Mouse (Mus musculus) heart, embryonic 16.5 days (tissue): ENCODE measurements around the gene Gm4985. TPM values are rescaled to one million over a fixed set of nuclear protein-coding genes. Genes with fewer than 3 reads are reported as not detected.
"Not testable (repeated sequence)": the region's sequence is repeated elsewhere in the genome, so short reads cannot be mapped to it uniquely, and the experiment has no call there.

Experiments
- ATAC-seq: fragments of 200-750 bp; cut with Nextera tagmentation; replicated peaks from 2 replicates; pipeline ENCODE4 v1.8.0; 2017; ENCODE audit warnings: moderate number of reproducible peaks; ENCODE audit not compliant: insufficient read depth, low FRiP score; ENCODE audit errors: extremely low read depth
- H3K27ac ChIP-seq: fragments of 300-500 bp; sonication (generic); 2 replicates; pipeline ENCODE4 v1.5.1; 2014; ENCODE audit warnings: mild to moderate bottlenecking, low read length, control low read depth, moderate library complexity
- H3K27me3 ChIP-seq: fragments of 300-500 bp; sonication (generic); 2 replicates; pipeline ENCODE4 v1.6.1; 2014; ENCODE audit warnings: low read length, mixed read lengths; ENCODE audit not compliant: control insufficient read depth, insufficient read depth
- H3K36me3 ChIP-seq: fragments of 300-500 bp; sonication (generic); 2 replicates; pipeline ENCODE4 v1.6.1; 2014; ENCODE audit not compliant: control insufficient read depth, insufficient read depth
- H3K4me1 ChIP-seq: fragments of 300-500 bp; sonication (generic); 2 replicates; pipeline ENCODE4 v1.6.1; 2014; ENCODE audit warnings: low read length, mixed read lengths; ENCODE audit not compliant: control insufficient read depth, insufficient read depth
- H3K4me2 ChIP-seq: fragments of 300-500 bp; sonication (generic); 2 replicates; pipeline ENCODE4 v1.6.1; 2014; ENCODE audit warnings: low read depth, mild to moderate bottlenecking, control low read depth, low read length
- H3K4me3 ChIP-seq: fragments of 300-500 bp; sonication (generic); 2 replicates; pipeline ENCODE4 v1.5.1; 2014; ENCODE audit warnings: mild to moderate bottlenecking, control low read depth, low read length
- H3K9ac ChIP-seq: fragments of 300-500 bp; sonication (generic); 2 replicates; pipeline ENCODE4 v1.6.1; 2014; ENCODE audit warnings: low read length, control low read depth
- H3K9me3 ChIP-seq: fragments of 300-500 bp; sonication (generic); replicated peaks from 2 replicates; pipeline ENCODE4 v1.6.1; 2016; ENCODE audit warnings: low read length; ENCODE audit not compliant: control insufficient read depth
- WGBS: fragments of 180-500 bp; shearing (Covaris S2); extraction: QIAGEN DNeasy Blood & Tissue Kit; methylation state at CpG from one replicate; pipeline ENCODE4 v1.1.7; 2014; 5-methylcytosine and 5-hydroxymethylcytosine counted together
- microRNA-seq: library from miRNA; unstranded; fragments of <30 nt; microRNA quantifications from one replicate; pipeline ENCODE4, GENCODE M21; 2017
- polyA plus RNA-seq: library from polyadenylated mRNA; unstranded; fragments of >200 nt; fragmentation: Nextera tagmentation; extraction: Ambion mirVana; gene quantifications from 2 replicates; pipeline ENCODE4 v1.2.1, GENCODE M21; 2015

The Gm4985 gene
- not detected in 2 replicates for polyA plus RNA-seq

- WGBS, result 70% methylated on average over 8 of the region's 8 CpGs
- H3K36me3 ChIP-seq, result not testable (repeated sequence)
Measured at GRCm38 (mm10) chrX:23958834-23959233, at the start of gene Gm4985. Gene Gm4985 (minus strand): TSS chrX:23958934.

GRCm38 (mm10) chrX:23954161-23954560 is 4.6 kb downstream of the Gm4985 start:
- Histone ChIP-seq H3K9ac (no peak overlapping the region), H3K4me3 (no peak overlapping the region), H3K4me1 (no peaks in the 10 kb centered on the region), H3K9me3 (0 out of 2 replicates have a peak, but pooled peaks cover 4% of the 10 kb centered on the region), H3K4me2 (no peak overlapping the region), H3K27ac (no peak overlapping the region), H3K36me3 (no peaks in the 10 kb centered on the region), H3K27me3 (no peaks in the 10 kb centered on the region)
- 75% methylated on average over 2 of the region's 2 CpGs for WGBS
- no peak for ATAC-seq

More at GRCm38 (mm10) chrX:23958834-23959233, at the start of gene Gm4985:
- not testable (repeated sequence) for H3K9ac ChIP-seq, ATAC-seq, H3K9me3 ChIP-seq, H3K27me3 ChIP-seq, H3K27ac ChIP-seq, H3K4me2 ChIP-seq, H3K4me1 ChIP-seq, H3K4me3 ChIP-seq

Small RNAs within 50 kb of the gene (microRNA-seq; reads per million reads assigned to microRNA genes)
- gene Gm25299, result not detected

Other genes starting within 250 kb of the Gm4985 start
- not detected in 2 replicates for gene Gm4907, start 76.4 kb downstream of the Gm4985 start, polyA plus RNA-seq